Mouse (Mus musculus): ENCODE measurements at regions not wholly inside any gene's neighbourhood (a gene's known extent, or its start where the extent isn't known, plus 50 kb on each side); places are given as distances from the start of the nearest gene placed in this dataset.

- 78% methylated on average over 4 of the region's 4 CpGs for WGBS
- H3K9ac ChIP-seq = no peak overlapping the region
- H3K27ac ChIP-seq = no peak overlapping the region
- no peak overlapping the region for H3K4me2 ChIP-seq
- H3K4me1 ChIP-seq = no peaks in the 10 kb centered on the region
- no peak for ATAC-seq
- no peak overlapping the region for H3K4me3 ChIP-seq
- no peaks in the 10 kb centered on the region for H3K27me3 ChIP-seq
- H3K36me3 ChIP-seq (ENCODE audit: poor library complexity, severe bottlenecking) = no peaks in the 10 kb centered on the region
- no peaks in the 10 kb centered on the region for H3K9me3 ChIP-seq (replicated peaks)
Observed at GRCm38 (mm10) chr13:31465711-31466110, 90.2 kb upstream of the Foxq1 start.

- no peaks in the 10 kb centered on the region for H3K27me3 ChIP-seq
- H3K9me3 ChIP-seq (replicated peaks) = no peaks in the 10 kb centered on the region
- H3K9ac ChIP-seq = no peak overlapping the region
- H3K4me1 ChIP-seq = no peaks in the 10 kb centered on the region
- no peak overlapping the region for H3K4me2 ChIP-seq
- WGBS = 80% methylated on average over 3 of the region's 3 CpGs
- no peak overlapping the region for H3K4me3 ChIP-seq
- no peak for ATAC-seq
- H3K36me3 ChIP-seq (ENCODE audit: poor library complexity, severe bottlenecking) = no peaks in the 10 kb centered on the region
- H3K27ac ChIP-seq = no peak overlapping the region
Observed at GRCm38 (mm10) chr13:31468131-31468530, 87.8 kb upstream of the Foxq1 start.

GRCm38 (mm10) chr13:31468983-31469382 is 87.0 kb upstream of the Foxq1 start:
- Histone ChIP-seq H3K36me3 (ENCODE audit: poor library complexity, severe bottlenecking) (no peaks in the 10 kb centered on the region), H3K27ac (no peak overlapping the region), H3K9me3 (replicated peaks) (no peaks in the 10 kb centered on the region), H3K27me3 (no peaks in the 10 kb centered on the region), H3K4me1 (no peaks in the 10 kb centered on the region), H3K9ac (no peak overlapping the region), H3K4me3 (no peak overlapping the region), H3K4me2 (no peak overlapping the region)
- WGBS = 93% methylated on average over 2 of the region's 3 CpGs
- ATAC-seq = no peak

GRCm38 (mm10) chr13:31472366-31472765 is 83.6 kb upstream of the Foxq1 start:
- WGBS = 67% methylated on average over 5 of the region's 5 CpGs
- no peak overlapping the region for H3K4me3 ChIP-seq
- peak; percentile 78; the same call in 1 of the 2 replicates for ATAC-seq
- no peak overlapping the region for H3K9ac ChIP-seq
- H3K4me1 ChIP-seq = no peaks in the 10 kb centered on the region
- H3K4me2 ChIP-seq = no peak overlapping the region
- H3K27ac ChIP-seq = no peak overlapping the region
- H3K27me3 ChIP-seq = no peaks in the 10 kb centered on the region
- H3K9me3 ChIP-seq (replicated peaks) = no peaks in the 10 kb centered on the region
- H3K36me3 ChIP-seq (ENCODE audit: poor library complexity, severe bottlenecking) = no peaks in the 10 kb centered on the region

- Histone ChIP-seq H3K27ac (no peak overlapping the region), H3K9me3 (replicated peaks) (no peaks in the 10 kb centered on the region), H3K4me2 (no peak overlapping the region), H3K4me1 (no peaks in the 10 kb centered on the region), H3K27me3 (no peaks in the 10 kb centered on the region), H3K9ac (no peak overlapping the region), H3K4me3 (no peak overlapping the region), H3K36me3 (ENCODE audit: poor library complexity, severe bottlenecking) (no peaks in the 10 kb centered on the region)
- peak; percentile 73; the same call in 1 of the 2 replicates for ATAC-seq
- 60% methylated on average over 4 of the region's 4 CpGs for WGBS
Observed at GRCm38 (mm10) chr13:31472804-31473203, 83.1 kb upstream of the Foxq1 start.

GRCm38 (mm10) chr13:31473275-31473674 is 82.7 kb upstream of the Foxq1 start:
- Histone ChIP-seq H3K4me3 (no peak overlapping the region), H3K27me3 (no peaks in the 10 kb centered on the region), H3K4me1 (no peaks in the 10 kb centered on the region), H3K9me3 (replicated peaks) (no peaks in the 10 kb centered on the region), H3K9ac (no peak overlapping the region), H3K36me3 (ENCODE audit: poor library complexity, severe bottlenecking) (no peaks in the 10 kb centered on the region), H3K4me2 (no peak overlapping the region), H3K27ac (no peak overlapping the region)
- no peak for ATAC-seq
- 79% methylated on average over 1 of the region's 1 CpGs for WGBS

- Histone ChIP-seq H3K4me1 (no peaks in the 10 kb centered on the region), H3K27ac (no peak overlapping the region), H3K27me3 (no peaks in the 10 kb centered on the region), H3K4me2 (no peak overlapping the region), H3K9ac (no peak overlapping the region), H3K36me3 (ENCODE audit: poor library complexity, severe bottlenecking) (no peaks in the 10 kb centered on the region), H3K4me3 (no peak overlapping the region), H3K9me3 (replicated peaks) (no peaks in the 10 kb centered on the region)
- WGBS = 80% methylated on average over 3 of the region's 3 CpGs
- no peak for ATAC-seq
Observed at GRCm38 (mm10) chr13:31475845-31476244, 80.1 kb upstream of the Foxq1 start.

- H3K9ac ChIP-seq = no peak overlapping the region
- no peak overlapping the region for H3K27ac ChIP-seq
- no peaks in the 10 kb centered on the region for H3K4me1 ChIP-seq
- H3K4me2 ChIP-seq = no peak overlapping the region
- no peaks in the 10 kb centered on the region for H3K9me3 ChIP-seq (replicated peaks)
- H3K27me3 ChIP-seq = no peaks in the 10 kb centered on the region
- no peak overlapping the region for H3K4me3 ChIP-seq
- 67% methylated on average over 1 of the region's 1 CpGs for WGBS
- no peaks in the 10 kb centered on the region for H3K36me3 ChIP-seq (ENCODE audit: poor library complexity, severe bottlenecking)
- no peak for ATAC-seq
Observed at GRCm38 (mm10) chr13:31477171-31477867, 78.6 kb upstream of the Foxq1 start.

- H3K4me3 ChIP-seq = no peak overlapping the region
- H3K4me2 ChIP-seq = no peak overlapping the region
- H3K27ac ChIP-seq = no peak overlapping the region
- WGBS = 86% methylated on average over 7 of the region's 7 CpGs
- no peak for ATAC-seq
- no peak overlapping the region for H3K9ac ChIP-seq
- no peaks in the 10 kb centered on the region for H3K36me3 ChIP-seq (ENCODE audit: poor library complexity, severe bottlenecking)
- H3K9me3 ChIP-seq (replicated peaks) = no peaks in the 10 kb centered on the region
- H3K27me3 ChIP-seq = no peaks in the 10 kb centered on the region
- no peaks in the 10 kb centered on the region for H3K4me1 ChIP-seq
Observed at GRCm38 (mm10) chr13:31481105-31481844, 74.7 kb upstream of the Foxq1 start.

GRCm38 (mm10) chr13:31486373-31486772 is 69.6 kb upstream of the Foxq1 start:
- Histone ChIP-seq H3K9me3 (replicated peaks) (no peaks in the 10 kb centered on the region), H3K27me3 (no peaks in the 10 kb centered on the region), H3K36me3 (ENCODE audit: poor library complexity, severe bottlenecking) (no peaks in the 10 kb centered on the region), H3K4me2 (no peak overlapping the region), H3K27ac (no peak overlapping the region), H3K4me3 (no peak overlapping the region), H3K4me1 (no peaks in the 10 kb centered on the region), H3K9ac (no peak overlapping the region)
- ATAC-seq = no peak
- 86% methylated on average over 3 of the region's 3 CpGs for WGBS

- Histone ChIP-seq H3K27me3 (no peaks in the 10 kb centered on the region), H3K4me3 (no peak overlapping the region), H3K27ac (no peak overlapping the region), H3K9ac (no peak overlapping the region), H3K9me3 (replicated peaks) (no peaks in the 10 kb centered on the region), H3K36me3 (ENCODE audit: poor library complexity, severe bottlenecking) (no peaks in the 10 kb centered on the region), H3K4me1 (no peaks in the 10 kb centered on the region), H3K4me2 (no peak overlapping the region)
- no peak for ATAC-seq
Observed at GRCm38 (mm10) chr13:31488186-31488585, 67.7 kb upstream of the Foxq1 start.

GRCm38 (mm10) chr13:31503191-31503590 is 52.7 kb upstream of the Foxq1 start:
- Histone ChIP-seq H3K27me3 (no peaks in the 10 kb centered on the region), H3K4me3 (no peak overlapping the region), H3K4me2 (no peak overlapping the region), H3K9me3 (replicated peaks) (no peaks in the 10 kb centered on the region), H3K9ac (no peak overlapping the region), H3K27ac (no peak overlapping the region), H3K4me1 (no peaks in the 10 kb centered on the region), H3K36me3 (ENCODE audit: poor library complexity, severe bottlenecking) (no peaks in the 10 kb centered on the region)
- no peak for ATAC-seq
- 91% methylated on average over 10 of the region's 10 CpGs for WGBS

- H3K9me3 ChIP-seq (replicated peaks) = no peaks in the 10 kb centered on the region
- no peaks in the 10 kb centered on the region for H3K36me3 ChIP-seq (ENCODE audit: poor library complexity, severe bottlenecking)
- no peak overlapping the region for H3K4me2 ChIP-seq
- no peak overlapping the region for H3K27ac ChIP-seq
- H3K4me3 ChIP-seq = no peak overlapping the region
- no peaks in the 10 kb centered on the region for H3K27me3 ChIP-seq
- H3K9ac ChIP-seq = no peak overlapping the region
- H3K4me1 ChIP-seq = no peaks in the 10 kb centered on the region
- ATAC-seq = no peak
- 92% methylated on average over 11 of the region's 11 CpGs for WGBS
Observed at GRCm38 (mm10) chr13:31503832-31504231, 52.1 kb upstream of the Foxq1 start.

Measured in forebrain, embryonic 13.5 days (tissue).